Mouse (Mus musculus) embryonic facial prominence, embryonic 13.5 days (tissue): ENCODE measurements around the gene H3f3b. TPM values are rescaled to one million over a fixed set of nuclear protein-coding genes. Genes with fewer than 3 reads are reported as not detected.
"Not testable (repeated sequence)": the region's sequence is repeated elsewhere in the genome, so short reads cannot be mapped to it uniquely, and the experiment has no call there.

Source experiments
- ATAC-seq: fragments of 200-750 bp; cut with Nextera tagmentation; 2 replicates; pipeline ENCODE4 v1.8.0; 2017; ENCODE audit warnings: low read depth; ENCODE audit not compliant: insufficient number of reproducible peaks, insufficient read depth, low FRiP score, low TSS enrichment
- H3K27ac ChIP-seq: fragments of 300-500 bp; sonication (generic); 2 replicates; pipeline ENCODE4 v1.5.1; 2015; ENCODE audit warnings: moderate library complexity, mild to moderate bottlenecking, inconsistent platforms
- H3K27me3 ChIP-seq: fragments of 300-500 bp; sonication (generic); 2 replicates; pipeline ENCODE4 v1.6.1; 2015; ENCODE audit warnings: mild to moderate bottlenecking, inconsistent platforms
- H3K36me3 ChIP-seq: fragments of 300-500 bp; sonication (generic); 2 replicates; pipeline ENCODE4 v1.6.1; 2015; ENCODE audit warnings: mild to moderate bottlenecking, inconsistent platforms
- H3K4me1 ChIP-seq: fragments of 300-500 bp; sonication (generic); 2 replicates; pipeline ENCODE4 v1.6.1; 2015; ENCODE audit warnings: inconsistent platforms
- H3K4me2 ChIP-seq: fragments of 300-500 bp; sonication (generic); 2 replicates; pipeline ENCODE4 v1.6.1; 2015; ENCODE audit warnings: moderate library complexity, mild to moderate bottlenecking, inconsistent platforms
- H3K4me3 ChIP-seq: fragments of 300-500 bp; sonication (generic); 2 replicates; pipeline ENCODE4 v1.5.1; 2015; ENCODE audit warnings: mild to moderate bottlenecking, inconsistent platforms
- H3K9ac ChIP-seq: fragments of 300-500 bp; sonication (generic); 2 replicates; pipeline ENCODE4 v1.6.1; 2015; ENCODE audit warnings: mild to moderate bottlenecking, inconsistent platforms
- H3K9me3 ChIP-seq: fragments of 300-500 bp; sonication (generic); 2 replicates; pipeline ENCODE4 v1.6.1; 2016; ENCODE audit warnings: inconsistent platforms
- WGBS: fragments of 180-500 bp; shearing (Covaris S2); methylation state at CpG from one replicate; pipeline ENCODE4 v1.1.7; 2015; ENCODE audit warnings: mixed read lengths; 5-methylcytosine and 5-hydroxymethylcytosine counted together
- polyA plus RNA-seq: library from polyadenylated mRNA; unstranded; fragments of >200 nt; fragmentation: Nextera tagmentation; extraction: Ambion mirVana; gene quantifications from 2 replicates; pipeline ENCODE4 v1.2.1, GENCODE M21; 2015

The H3f3b gene
- polyA plus RNA-seq, 1 experiment from 2014 or later = 2,264 TPM

GRCm38 (mm10) chr11:116028177-116028865 lies 559 bp upstream of the H3f3b start:
- H3K36me3 ChIP-seq = 0 out of 2 replicates have a peak, but pooled peaks cover 6% of the 10 kb centered on the region
- H3K27me3 ChIP-seq = no peaks in the 10 kb centered on the region
- peaks cover 18% of the 10 kb centered on the region for H3K4me1 ChIP-seq
- WGBS = 78% methylated on average over 9 of the region's 9 CpGs
- H3K9me3 ChIP-seq = no peaks in the 10 kb centered on the region
- no peak overlapping the region for H3K9ac ChIP-seq
- no peak for ATAC-seq
- H3K27ac ChIP-seq = no peak overlapping the region
- H3K4me3 ChIP-seq = no peak overlapping the region
- no peak overlapping the region for H3K4me2 ChIP-seq

- no peaks in the 10 kb centered on the region for H3K9me3 ChIP-seq
- no peak overlapping the region for H3K9ac ChIP-seq
- H3K27me3 ChIP-seq = no peaks in the 10 kb centered on the region
- peaks cover 17% of the 10 kb centered on the region for H3K36me3 ChIP-seq
- H3K4me1 ChIP-seq = peaks cover 11% of the 10 kb centered on the region
- no peak overlapping the region for H3K4me3 ChIP-seq
- H3K27ac ChIP-seq = peak overlapping the region; percentile 72
- 90% methylated on average over 3 of the region's 3 CpGs for WGBS
- no peak overlapping the region for H3K4me2 ChIP-seq
- no peak for ATAC-seq
Observed at GRCm38 (mm10) chr11:116025056-116025845, 2.5 kb downstream of the H3f3b start.

DNA sequence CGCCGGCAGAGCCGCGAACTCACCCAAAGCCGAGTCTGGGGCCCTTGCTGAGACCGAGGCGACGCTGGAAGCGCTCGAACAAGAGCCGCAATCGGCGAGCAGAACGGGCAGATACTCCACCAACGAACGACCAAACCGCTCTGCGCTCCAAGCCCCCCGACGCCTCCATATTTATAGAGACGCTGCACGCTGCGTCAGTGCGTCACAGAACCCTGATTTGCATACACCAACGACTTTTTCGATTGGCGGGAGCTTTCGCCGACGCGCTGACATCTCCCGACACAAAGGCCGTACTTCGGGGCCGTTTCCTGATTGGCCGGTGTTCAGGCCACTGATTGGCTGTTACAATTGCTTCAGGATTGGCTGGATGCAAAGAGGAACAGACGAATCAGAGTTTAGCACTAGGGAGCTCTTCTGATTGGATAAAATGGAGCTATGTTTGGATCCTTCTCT lies 3.4 kb downstream of the H3f3b start:
- H3K4me2 ChIP-seq = peak overlapping the region; percentile 74; the same call in 1 of the 2 replicates
- H3K9ac ChIP-seq = peak overlapping the region; percentile 99
- under 1% methylated on average over 37 of the region's 37 CpGs for WGBS
- H3K4me1 ChIP-seq = peaks cover 8% of the 10 kb centered on the region
- peaks cover 17% of the 10 kb centered on the region for H3K36me3 ChIP-seq
- H3K27ac ChIP-seq = peak overlapping the region; percentile 99
- peak; percentile 96 for ATAC-seq
- no peaks in the 10 kb centered on the region for H3K27me3 ChIP-seq
- H3K4me3 ChIP-seq = peak overlapping the region; percentile 91
- H3K9me3 ChIP-seq = no peaks in the 10 kb centered on the region

DNA sequence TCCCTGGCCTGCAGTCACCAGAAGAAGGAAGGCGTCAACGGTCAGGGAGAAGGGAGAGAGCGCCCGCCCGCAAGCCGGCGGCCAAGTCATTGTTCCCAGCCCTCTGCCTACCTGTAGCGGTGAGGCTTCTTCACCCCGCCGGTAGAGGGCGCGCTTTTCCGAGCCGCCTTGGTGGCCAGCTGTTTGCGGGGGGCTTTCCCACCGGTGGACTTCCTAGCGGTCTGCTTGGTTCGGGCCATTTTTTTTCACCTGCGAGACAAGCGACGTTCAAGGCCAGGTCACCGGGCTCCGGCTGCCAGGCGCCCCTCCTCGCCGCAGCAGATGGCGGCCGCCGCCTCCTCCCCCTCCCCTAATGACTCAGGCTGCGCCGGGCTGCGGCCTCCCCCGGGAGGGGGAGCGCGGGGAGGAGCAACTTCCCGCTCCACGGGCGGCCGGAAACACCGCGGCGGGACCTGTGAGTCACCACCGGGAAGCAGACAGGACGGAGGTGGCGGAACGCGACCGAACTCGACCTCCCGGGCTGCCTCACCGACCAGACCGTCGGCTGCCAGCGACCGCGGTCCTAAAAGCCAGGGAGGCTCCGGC lies 3.9 kb downstream of the H3f3b start:
- H3K9me3 ChIP-seq = no peaks in the 10 kb centered on the region
- peaks cover 17% of the 10 kb centered on the region for H3K36me3 ChIP-seq
- no peaks in the 10 kb centered on the region for H3K27me3 ChIP-seq
- peak overlapping the region; percentile 91 for H3K4me3 ChIP-seq
- peak overlapping the region; percentile 99 for H3K9ac ChIP-seq
- H3K4me1 ChIP-seq = peaks cover 8% of the 10 kb centered on the region
- H3K27ac ChIP-seq = peak overlapping the region; percentile 99
- peak; percentile 60 for ATAC-seq
- peak overlapping the region; percentile 74 for H3K4me2 ChIP-seq
- under 1% methylated on average over 55 of the region's 57 CpGs for WGBS

- not testable (repeated sequence) for H3K4me1 ChIP-seq, ATAC-seq, H3K27me3 ChIP-seq, H3K9me3 ChIP-seq
- Histone ChIP-seq H3K4me2 (peak overlapping the region; percentile 74), H3K9ac (peak overlapping the region; percentile 99), H3K36me3 (peaks cover 17% of the 10 kb centered on the region), H3K4me3 (peak overlapping the region; percentile 91), H3K27ac (peak overlapping the region; percentile 99)
- 5% methylated on average over 18 of the region's 18 CpGs for WGBS
Observed at GRCm38 (mm10) chr11:116023074-116023770, 4.5 kb downstream of the H3f3b start.

DNA sequence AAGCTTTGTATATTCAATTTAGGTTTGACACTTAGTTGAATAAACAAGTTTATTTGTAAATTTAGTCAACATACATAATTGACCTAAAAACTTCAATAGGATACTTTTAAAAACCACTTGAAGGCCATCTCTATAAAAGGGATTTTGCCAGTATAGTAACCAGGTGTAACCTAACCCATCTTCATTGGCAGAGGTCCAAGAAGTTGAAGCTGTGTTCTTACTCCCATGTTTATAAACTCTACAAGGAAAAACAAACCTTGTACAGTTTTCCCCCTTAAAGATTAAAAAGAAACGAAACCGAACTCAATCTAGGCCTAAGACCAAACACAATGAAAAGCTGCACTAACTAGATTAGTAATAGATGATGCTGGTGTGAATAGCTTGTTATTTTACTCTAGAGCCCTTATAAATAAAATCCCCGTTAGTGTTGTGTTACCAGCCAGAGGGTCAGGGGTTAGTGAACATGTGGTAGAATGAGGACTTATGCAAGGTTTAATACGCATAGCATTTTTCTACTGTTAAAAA lies 5.4 kb downstream of the H3f3b start:
- H3K9ac ChIP-seq = peak overlapping the region; percentile 65
- H3K27ac ChIP-seq = no peak overlapping the region
- H3K36me3 ChIP-seq = peaks cover 17% of the 10 kb centered on the region
- H3K4me1 ChIP-seq = peaks cover 8% of the 10 kb centered on the region
- no peaks in the 10 kb centered on the region for H3K9me3 ChIP-seq
- no peaks in the 10 kb centered on the region for H3K27me3 ChIP-seq
- peak overlapping the region; percentile 91 for H3K4me3 ChIP-seq
- peak overlapping the region; percentile 74 for H3K4me2 ChIP-seq
- WGBS = 56% methylated on average over 4 of the region's 4 CpGs
- no peak for ATAC-seq

GRCm38 (mm10) chr11:116021328-116022220 lies 6.2 kb downstream of the H3f3b start:
- Histone ChIP-seq H3K36me3 (peaks cover 17% of the 10 kb centered on the region), H3K27ac (peak overlapping the region; percentile 33), H3K4me1 (peaks cover 8% of the 10 kb centered on the region), H3K4me2 (peak overlapping the region; percentile 74), H3K4me3 (peak overlapping the region; percentile 19), H3K9ac (no peak overlapping the region), H3K27me3 (no peaks in the 10 kb centered on the region), H3K9me3 (no peaks in the 10 kb centered on the region)
- WGBS = 79% methylated on average over 6 of the region's 6 CpGs
- ATAC-seq = no peak

GRCm38 (mm10) chr11:116020519-116020922 lies 7.2 kb downstream of the H3f3b start:
- H3K4me1 ChIP-seq = peaks cover 8% of the 10 kb centered on the region
- WGBS = 43% methylated on average over 1 of the region's 1 CpGs
- H3K9me3 ChIP-seq = no peaks in the 10 kb centered on the region
- ATAC-seq = no peak
- H3K27me3 ChIP-seq = no peaks in the 10 kb centered on the region
- peaks cover 17% of the 10 kb centered on the region for H3K36me3 ChIP-seq
- peak overlapping the region; percentile 33; the same call in 1 of the 2 replicates for H3K27ac ChIP-seq
- no peak overlapping the region for H3K4me3 ChIP-seq
- H3K9ac ChIP-seq = no peak overlapping the region
- H3K4me2 ChIP-seq = no peak overlapping the region

- no peak for ATAC-seq
- H3K4me2 ChIP-seq = no peak overlapping the region
- no peaks in the 10 kb centered on the region for H3K9me3 ChIP-seq
- H3K36me3 ChIP-seq = peaks cover 17% of the 10 kb centered on the region
- peaks cover 8% of the 10 kb centered on the region for H3K4me1 ChIP-seq
- no peaks in the 10 kb centered on the region for H3K27me3 ChIP-seq
- H3K27ac ChIP-seq = peak overlapping the region; percentile 33; the same call in 1 of the 2 replicates
- 83% methylated on average over 2 of the region's 2 CpGs for WGBS
- H3K9ac ChIP-seq = no peak overlapping the region
- H3K4me3 ChIP-seq = no peak overlapping the region
Observed at GRCm38 (mm10) chr11:116019976-116020411, 7.8 kb downstream of the H3f3b start.

DNA sequence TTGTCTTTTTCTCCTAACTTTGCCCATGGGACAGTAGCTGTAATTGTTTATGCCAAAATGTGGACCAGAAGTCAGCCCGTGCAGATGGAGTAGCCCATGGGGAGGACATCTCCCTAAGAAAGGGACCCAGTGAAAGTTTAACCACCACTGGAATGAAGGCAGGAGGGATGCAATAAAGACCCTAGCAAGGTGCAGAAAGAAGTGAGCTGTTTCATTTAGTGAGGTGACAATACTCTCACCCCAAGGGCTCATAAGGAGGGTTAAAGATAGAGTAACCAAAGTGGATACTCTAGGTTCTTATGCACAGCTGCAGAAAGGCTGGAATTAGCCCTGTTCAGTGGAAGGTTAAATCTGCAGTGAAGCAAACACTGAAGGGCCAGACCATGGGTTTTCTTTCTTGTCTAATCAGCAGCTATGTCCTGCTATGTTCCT lies 8.4 kb downstream of the H3f3b start:
- H3K27ac ChIP-seq = no peak overlapping the region
- H3K4me1 ChIP-seq = peaks cover 8% of the 10 kb centered on the region
- no peaks in the 10 kb centered on the region for H3K27me3 ChIP-seq
- H3K9me3 ChIP-seq = no peaks in the 10 kb centered on the region
- ATAC-seq = no peak
- WGBS = 55% methylated on average over 1 of the region's 1 CpGs
- no peak overlapping the region for H3K4me3 ChIP-seq
- peaks cover 17% of the 10 kb centered on the region for H3K36me3 ChIP-seq
- H3K9ac ChIP-seq = no peak overlapping the region
- no peak overlapping the region for H3K4me2 ChIP-seq
